Mouse (Mus musculus) left cerebral cortex, postnatal 25 days (tissue): Measurements from ENCODE around the gene Prrxl1. TPM values are rescaled to one million over a fixed set of nuclear protein-coding genes. Genes with fewer than 3 reads are reported as not detected.

Experiments
- DNase-seq, 2 experiments: peaks; one replicate each; pipeline ENCODE4 v3.0.0; 2022; ENCODE audit warnings: low spot score in 2 of 2, mixed read lengths in 1 of 2
- intact Hi-C: fragments of 180-260 bp; cut with DNase I; formaldehyde crosslinking; loops from one replicate; pipeline ENCODE4 v1.15.1; 2025
- total RNA-seq, 2 experiments: library from RNA; stranded (reverse); gene quantifications; 2 replicates each; pipeline ENCODE4 v1.2.3; 2021

Prrxl1 gene
- total RNA-seq: not detected

DNA sequence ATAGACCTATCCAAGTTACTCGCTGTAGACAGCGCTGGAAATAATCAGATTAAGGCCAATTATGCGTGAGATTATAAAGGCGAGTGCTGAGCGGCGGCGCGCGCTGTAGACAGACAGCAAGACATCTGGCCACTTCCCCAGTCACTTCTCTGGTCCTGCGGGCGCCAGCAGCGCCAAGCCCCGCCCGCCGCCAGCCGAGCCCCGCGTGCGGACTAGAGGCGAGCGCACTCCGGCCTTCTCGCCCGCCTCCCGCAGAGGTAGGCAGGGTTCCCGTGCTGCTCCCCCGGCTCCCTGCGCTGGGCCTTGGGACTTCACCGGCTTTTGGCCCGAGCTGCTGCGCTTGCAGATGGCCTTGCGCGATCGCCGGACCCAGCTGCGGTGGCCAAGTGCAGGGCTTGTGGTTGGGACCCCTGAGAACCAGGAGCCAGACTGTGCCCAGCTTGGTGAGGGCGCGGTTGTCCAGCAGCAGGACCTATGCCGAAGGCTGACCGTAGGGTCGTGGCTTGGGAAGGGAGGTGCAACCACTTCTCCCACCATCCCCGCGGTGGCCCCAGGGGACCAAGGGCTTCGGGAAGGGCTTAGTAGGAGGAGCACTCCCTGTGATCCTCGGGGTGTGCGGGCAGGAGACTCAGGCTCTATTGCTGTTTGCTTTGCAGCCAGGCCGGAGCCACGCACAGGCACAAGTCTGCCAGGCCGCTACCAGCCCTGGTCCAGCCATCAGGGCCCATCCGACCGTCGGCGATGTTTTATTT is at the start of gene Prrxl1:
Gene Prrxl1 (plus strand): TSS at position 118 of the 752 bp plus-strand sequence.
- DNase-seq: no peak

DNA sequence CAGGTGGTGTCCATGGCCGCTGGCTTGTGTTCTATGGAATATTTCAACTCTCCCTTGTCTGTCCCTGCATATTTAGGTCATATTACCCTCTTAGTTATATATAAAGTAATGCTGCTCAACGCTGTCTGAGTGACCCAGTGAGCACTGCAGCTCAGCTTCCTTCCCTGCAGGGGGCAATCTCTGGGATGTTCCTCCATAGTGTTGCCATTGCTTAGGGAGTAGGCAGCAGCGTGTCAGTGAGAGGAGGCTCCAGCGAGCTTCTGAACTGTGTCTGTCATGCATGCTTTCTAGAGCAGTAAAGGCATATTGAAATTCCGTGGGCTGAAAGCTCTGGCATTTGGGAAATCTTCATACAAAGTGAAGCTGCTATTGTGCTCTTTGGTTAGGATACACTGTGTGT is 47.4 kb upstream of the Prrxl1 start:
- DNase-seq: no peak
- intact Hi-C loops: no loop called here

More for the DNA sequence above, at the start of gene Prrxl1:
- intact Hi-C loops: no loop called here

DNA sequence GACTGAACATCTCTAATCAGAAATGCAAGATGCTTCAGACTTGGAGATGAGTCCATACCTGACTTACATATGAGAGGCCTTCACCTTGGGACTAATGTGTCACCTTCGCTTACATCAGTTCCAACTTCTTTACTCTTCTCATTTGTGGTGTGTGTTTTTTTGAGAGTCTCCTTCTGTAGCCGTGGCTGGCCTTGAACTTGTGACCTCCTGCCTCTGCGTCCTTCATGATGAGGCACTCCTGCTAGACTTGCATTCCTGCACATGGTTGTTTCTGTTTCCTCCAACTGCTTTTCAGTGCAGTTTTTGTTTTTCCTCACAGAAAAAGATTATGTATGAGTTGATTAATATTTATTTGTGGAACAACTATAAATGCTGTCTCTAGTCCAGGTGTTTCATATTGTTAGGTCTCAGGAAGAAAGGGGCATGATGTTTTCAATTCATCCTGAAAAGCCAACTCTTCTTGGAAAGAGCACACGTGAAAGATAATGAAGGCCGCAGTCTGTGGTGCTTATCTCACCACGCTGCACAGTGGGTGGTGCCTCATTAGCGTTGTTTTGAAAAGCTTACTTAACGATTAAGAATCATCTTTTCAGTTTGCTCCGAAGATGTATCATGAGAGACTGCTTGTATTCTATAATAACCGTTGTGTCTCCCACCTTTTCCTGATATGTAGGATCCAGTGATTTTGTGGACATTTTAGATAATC is 45.9 kb upstream of the Prrxl1 start:
- intact Hi-C loops: no loop called here
- DNase-seq: no peak

DNA sequence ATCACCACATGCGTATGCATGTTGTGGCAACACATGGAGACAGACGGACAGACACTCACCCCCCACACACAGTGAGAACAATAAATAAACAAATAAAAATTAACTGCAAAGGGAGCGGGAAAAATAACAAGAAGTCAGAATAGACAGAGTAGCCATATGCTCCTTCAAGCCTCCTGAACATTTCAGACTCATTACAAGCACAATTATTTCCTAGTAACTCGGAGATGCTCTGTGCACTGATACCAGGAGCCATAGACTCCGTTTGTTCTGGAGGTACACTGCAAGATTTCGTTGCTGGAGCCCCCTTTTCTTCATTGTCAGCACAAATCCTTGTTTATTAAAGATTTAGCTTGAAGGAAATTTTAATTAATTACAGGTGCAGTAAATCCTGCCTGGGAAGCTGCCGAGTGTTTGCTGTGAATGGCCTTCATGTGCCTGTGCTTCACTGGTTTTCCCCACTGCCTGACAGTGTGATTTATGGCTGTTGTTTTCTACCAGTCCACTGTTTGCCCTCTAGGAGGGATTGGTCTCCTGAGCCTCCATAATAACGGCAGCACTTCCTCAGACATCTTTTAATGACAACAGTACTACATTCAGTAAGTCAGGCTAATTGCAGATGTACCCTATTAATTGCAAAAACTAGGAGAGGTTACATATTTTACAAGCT is 44.2 kb upstream of the Prrxl1 start:
- DNase-seq: no peak
- intact Hi-C loops: no loop called here

DNA sequence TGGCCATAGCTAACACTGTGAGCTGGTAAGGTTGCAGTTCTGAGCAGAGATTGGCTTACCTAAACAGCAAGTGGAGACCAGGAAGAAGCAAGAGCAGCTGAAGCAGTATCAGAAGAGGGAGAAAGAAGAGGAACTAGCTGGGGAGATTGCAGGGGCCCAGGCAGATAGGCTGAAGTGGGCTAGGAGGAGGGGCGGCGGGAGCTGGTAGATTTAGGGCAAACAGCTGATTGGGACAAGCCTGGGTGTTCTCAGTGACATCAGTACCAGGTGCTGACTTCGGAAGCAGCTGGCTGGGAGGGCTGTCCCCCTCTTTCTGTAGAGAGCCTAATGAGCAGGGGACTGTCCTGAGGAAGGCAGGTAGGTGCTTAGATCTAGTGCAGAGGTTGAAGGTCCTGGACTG is 37.8 kb upstream of the Prrxl1 start:
- DNase-seq: no peak
- intact Hi-C loops: no loop called here

DNA sequence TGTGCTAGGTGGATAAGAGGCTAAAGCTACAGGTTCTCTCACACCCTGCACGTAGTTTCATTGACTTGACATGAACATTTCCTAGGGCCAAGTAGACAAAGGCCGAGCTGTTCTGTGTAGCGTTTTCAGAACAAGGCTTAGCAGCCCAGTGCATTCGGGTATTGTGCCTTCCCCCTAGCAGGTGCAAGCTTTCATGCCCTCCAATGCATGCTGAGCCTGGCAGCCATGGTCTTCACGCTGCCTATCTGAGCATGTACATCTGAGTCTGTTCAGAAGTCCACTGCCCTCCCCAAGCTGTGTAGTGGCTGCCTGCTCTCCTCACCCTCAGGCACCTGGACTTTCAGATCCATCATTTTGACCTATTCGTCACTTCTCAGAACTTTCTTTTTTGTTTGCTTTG is 35.5 kb upstream of the Prrxl1 start:
- no peak for DNase-seq
- intact Hi-C loops: no loop called here

DNA sequence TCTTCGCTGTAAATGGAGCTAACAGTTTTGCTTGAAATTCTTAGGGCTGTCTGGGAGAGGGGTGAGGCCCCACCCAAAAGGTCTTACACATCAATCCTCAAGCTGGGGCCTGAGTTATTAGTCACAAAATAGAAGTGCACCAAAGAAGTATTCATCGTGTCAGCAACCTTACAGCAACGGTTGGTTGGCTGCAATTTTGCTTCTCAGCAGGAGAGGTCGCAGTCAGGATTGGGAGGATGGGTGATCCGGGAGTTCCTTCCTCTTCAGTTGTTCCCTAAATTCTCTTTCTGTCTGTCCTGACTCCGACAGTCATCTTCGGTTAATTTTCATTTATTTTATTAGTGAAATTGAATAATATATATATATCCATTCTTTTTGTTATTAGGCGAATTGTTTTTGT is 26.7 kb upstream of the Prrxl1 start:
- DNase-seq: no peak
- intact Hi-C loops: no loop called here

DNA sequence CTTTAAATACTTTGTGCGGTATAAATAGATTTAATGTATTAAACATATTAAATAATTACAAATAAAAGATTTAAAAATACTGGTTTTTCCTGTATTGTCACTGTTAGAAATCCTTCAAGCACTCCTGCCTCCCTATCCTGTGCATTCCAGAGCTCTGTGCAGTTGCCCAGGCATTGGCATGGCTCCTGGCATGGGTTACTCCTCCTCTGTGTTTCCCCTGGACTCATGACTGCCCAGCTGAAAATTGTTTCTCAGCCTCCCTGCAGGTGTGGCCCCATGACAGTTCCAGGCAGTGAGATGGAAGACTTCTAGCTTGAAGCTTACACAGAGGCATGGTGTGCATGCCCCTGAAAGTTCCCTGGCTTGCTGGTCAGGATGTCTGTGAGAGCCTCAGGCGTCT is 20.8 kb upstream of the Prrxl1 start:
- intact Hi-C loops: no loop called here
- no peak for DNase-seq

DNA sequence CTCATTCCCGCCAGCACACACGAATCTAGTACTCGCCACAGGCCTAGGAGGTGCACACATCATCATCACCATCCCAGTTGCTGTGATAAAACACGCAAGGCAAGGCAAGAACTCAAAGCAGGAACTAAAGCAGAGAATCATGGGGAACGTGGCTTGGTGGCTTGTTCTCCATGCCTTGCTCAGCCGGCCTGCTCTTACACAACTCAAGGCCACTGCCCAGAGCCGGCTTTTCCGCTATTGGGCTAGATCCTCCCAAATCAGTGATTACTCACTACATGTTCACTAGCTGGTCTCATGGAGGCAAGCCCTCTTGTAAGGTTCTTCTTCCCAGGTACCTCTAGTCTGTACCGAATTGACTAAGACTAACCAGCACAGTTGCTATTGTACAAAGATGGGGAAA is 15.5 kb upstream of the Prrxl1 start:
- DNase-seq: no peak
- intact Hi-C loops: no loop called here

DNA sequence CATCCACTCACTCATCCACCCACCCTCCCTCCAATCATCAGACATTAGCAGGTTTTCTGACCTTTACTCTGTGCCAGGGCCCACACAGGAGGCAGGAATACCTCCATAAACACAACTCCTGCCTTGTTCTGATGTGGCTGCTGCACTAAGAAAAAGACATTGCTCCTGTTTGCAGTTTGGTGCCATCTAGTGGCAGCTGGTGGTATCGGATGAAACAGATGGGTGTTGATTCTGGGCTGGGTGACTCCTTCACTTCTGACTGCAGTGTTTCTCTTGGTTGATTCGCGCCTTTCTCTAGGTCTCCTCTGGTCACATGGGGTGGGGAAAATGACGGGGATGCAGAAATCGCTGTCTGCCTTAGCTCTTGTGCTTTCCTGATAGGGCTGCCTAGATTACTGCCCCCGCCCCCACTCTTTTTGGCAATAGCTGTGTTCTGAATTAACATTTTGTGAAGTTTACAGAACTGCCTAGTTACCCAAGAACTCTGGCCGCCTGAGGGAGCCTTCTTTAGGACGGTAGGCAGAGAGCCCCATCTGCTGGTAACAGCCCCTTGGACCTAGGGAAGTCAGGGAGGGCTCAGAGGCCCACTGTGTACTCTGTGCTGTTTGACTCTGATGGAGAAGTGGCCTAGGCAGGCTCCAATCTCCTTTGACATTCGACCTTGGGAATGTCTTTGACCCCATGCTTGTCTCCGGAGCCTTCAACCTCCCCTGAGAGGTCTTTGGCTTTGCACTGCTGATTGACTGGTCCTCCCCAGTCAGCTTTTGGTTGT is 12.0 kb upstream of the Prrxl1 start:
- intact Hi-C loops: loop anchor here (2.0 kb wide), 1 partner anchor 56 kb away; no protein-coding TSS in a partner anchor
- peak; percentile 73 to 76 for DNase-seq

DNA sequence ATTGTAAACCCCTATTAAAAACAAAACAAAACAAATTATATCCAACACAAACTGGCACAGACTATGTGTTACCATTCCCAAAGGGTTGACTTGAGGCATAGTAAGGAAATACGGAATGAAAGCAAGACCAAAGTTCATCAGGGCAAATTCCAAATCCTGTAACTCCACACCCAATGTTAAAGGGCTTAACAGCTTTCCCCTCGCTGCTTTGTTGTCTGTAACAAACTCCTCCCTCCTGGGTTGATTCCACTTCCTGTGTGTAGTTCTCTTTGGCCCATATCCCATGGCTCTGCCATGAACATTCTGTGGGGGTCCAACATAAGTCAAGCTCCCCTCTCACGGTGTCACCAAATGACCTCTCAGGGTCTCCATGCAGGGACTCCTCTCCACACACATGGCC is 8.8 kb upstream of the Prrxl1 start:
- intact Hi-C loops: no loop called here
- DNase-seq: no peak

DNA sequence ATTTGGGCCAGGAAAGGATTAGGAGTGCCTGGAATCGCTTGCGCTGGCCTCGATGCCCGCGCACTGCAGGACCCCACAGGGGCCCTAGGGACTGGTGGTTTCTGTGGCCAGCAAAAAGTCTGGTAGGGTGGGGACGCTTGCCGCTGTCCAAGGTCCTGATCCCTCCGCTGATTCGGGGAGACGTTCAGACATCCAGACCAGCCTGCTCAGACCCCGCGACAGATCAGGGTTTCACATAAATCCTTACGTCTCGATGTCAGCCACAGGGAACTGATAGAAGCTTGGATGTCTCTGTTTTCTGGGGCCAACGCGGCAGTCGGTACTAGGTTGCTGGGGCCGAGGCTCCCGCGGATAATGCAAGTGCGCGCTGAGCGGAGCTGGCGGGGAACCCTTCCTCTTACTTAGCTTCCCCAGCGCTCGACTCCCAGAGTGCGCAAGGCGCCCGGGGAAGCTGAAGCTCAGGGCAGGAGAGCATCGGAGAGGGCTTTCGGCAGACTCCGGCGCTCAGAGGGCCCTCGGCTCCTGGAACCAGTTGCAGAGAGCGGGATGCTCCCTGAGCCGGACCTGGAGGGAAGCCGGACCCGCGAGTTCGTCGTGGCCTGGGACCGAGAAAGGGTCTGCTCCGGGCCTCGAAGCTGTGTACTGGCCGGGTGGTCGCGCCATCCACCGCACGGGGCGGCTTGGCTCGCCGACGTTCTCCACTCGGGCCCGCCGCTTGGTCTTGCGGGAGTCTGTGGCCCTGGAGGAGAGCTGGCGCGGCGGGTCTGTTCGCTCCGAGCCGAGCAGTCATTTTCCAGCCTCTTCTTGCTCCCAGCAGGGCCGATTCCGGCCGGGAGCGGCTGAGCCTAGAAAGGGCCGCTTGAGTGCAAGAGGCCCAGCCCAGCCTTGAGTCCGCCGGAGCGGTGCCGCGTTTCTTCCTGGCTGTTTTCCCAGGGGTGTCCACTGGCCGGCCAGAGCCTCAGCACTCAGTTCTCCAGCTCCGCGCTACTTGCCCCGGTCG is 1.7 kb upstream of the Prrxl1 start:
- intact Hi-C loops: no loop called here
- peak; percentile 19 to 28 for DNase-seq

DNA sequence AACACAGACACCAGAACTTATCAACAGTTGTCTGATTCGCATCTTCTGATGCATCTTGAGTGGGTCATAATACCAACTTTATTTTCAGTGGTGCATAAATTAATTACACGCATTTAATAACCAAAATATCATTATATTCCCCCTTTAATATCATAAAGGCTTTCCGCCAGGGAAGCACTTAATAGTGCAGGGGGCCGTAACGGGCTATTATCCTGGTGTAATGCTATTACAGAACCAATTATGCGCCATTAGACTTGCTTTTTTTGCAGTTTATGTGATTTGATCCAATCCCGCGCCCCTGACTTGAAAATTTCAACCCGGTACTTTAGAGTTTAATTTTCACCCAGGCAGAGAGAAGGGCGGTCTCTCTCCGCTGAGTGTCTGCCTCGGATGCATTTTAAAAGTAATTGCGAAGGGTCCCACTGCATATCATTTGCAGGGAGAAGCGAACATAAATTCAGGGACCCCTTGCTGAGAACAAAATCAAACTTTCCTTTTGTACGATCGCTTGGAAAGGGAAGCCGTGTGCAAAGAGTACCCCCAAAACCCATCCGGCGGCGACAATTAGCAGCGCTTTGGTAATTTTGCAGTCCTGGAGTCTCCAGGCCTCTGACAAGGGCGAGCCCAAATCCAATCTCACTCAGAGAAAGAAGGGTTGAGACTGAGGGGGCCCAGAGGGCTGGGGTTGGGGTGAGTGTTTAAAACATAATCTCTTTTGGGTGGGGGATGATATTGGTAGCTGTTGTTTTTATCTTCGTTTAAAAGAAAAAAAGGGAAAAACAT is 579 bp upstream of the Prrxl1 start:
- DNase-seq: no peak
- intact Hi-C loops: no loop called here

DNA sequence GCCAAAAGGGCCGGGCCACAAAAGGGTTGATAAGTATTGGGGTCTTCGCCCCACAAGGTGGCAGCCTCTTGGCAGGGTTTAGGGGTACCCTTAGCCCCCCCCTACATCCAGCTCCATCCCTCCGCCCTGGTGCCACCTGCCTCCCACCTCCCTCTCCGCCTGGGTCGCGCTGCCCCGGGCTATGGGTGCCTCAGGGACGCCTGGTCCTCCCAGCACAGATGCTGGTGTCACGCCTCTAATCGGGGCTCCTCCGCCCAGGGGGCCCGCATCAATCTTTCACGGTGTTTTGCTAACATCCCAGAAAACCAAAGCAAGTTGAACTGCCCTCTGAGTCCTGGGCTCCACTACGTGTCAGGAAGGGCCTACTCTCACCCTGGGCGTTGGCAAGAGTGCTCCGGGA is 903 bp downstream of the Prrxl1 start:
- no peak for DNase-seq
- intact Hi-C loops: no loop called here

DNA sequence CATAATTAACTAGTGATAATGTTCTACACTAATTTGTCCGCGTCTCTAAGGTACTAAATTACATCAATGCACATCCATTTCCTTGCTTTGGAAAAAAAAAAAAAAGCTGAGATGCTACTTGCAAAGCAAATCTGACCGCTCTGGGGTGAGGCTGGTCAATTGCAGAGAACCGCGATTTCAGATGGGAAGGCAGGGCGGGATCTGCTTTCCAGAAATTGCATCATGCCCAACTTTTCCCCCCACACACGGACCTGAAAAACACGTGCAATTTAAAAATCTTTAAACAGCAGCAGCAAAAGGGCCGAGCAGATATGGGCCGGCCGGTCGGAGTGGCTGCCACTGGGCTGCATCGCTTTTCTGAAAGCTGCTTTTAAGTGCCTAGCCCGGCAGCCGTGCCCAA is 6.3 kb downstream of the Prrxl1 start:
- no peak for DNase-seq
- intact Hi-C loops: no loop called here

DNA sequence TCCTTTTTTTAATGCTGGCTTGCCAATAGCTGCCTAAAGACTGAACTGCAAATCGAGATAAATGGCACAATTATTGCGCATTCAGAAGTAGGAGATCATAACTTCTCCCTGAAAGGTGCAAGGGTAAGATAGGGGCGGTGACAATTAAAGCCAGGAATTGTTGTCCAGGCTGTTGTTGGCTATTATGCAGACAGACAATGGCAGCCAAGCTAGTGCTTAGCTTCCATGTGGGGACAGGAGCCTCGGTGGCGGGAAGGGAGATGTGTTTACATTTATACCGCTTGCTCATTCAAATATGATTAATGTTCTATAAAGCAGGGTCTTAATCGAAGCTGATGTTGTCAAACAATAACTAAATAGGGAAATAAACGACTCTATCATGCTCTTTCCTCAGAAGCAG is 7.1 kb downstream of the Prrxl1 start:
- no peak for DNase-seq

DNA sequence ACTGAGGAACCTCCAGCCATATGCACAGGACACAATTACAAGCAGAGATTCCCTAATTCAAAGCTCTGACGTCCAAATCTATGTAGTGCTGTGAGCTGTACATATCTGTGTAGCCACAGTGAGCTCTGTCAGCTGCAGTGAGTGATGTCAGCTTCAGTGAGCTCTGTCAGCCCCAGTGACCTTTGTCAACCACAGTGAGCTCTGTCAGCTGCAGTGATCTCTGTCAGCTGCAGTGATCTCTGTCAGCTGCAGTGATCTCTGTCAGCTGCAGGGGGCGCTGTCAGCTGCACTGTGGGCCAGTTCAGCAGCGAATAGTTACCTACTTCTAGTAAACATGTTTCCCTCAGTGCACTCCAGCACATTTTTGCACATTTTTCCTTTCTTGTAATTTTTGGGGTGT is 10.2 kb downstream of the Prrxl1 start:
- DNase-seq: peak; percentile 46
- intact Hi-C loops: no loop called here

More for the DNA sequence above, 7.1 kb downstream of the Prrxl1 start:
- intact Hi-C loops: no loop called here

DNA sequence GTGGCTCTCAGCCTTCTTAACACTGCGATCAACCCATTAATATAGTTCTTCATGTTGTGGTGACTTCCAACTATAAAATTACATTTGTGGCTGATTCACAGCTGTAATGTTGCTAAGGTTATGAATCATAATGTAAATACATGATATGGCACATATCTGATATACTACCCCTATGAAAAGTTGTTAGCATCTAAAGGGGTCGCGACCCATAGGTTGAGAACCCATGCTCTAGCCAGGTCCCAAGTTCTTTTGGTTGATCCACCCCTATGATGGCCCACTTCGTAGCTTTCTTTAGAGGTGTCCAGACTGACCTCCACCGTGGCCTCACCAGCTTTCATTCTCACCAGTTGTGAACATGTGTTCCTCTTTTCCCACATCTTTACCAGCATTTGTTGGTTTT is 18.0 kb downstream of the Prrxl1 start:
- no peak for DNase-seq
- intact Hi-C loops: no loop called here
